Mouse (Mus musculus): ENCODE results near the gene Frmpd1.

DNA sequence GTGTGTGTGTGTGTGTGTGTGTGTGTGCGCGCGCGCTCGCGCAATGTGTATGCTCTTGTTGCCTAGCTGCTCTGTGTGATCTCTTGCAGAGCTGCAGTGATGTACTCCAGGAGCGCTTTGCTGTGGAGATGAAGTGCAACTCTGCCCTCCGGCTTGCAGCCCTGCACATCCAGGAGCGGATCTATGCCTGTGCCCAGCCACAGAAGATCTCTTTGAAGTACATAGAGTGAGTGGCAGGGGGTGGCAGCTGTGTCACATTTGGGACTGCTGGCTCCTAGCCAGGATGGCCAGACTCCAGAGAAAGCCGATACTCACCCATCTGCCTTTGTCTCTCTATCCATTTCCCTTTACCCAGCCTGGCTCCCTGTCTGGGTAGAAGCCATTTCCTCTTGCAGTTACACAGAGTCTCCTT is 86.4 kb downstream of the Frmpd1 start:
- TF ChIP-seq CTCF (conservative IDR thresholded peaks at IDR 0.05; ENCODE audit: low read length): no peak
- no peak for TF ChIP-seq NANOG (IDR thresholded peaks at IDR 0.05; ENCODE audit: borderline replicate concordance, low read length)
- TF ChIP-seq POU5F1 (IDR thresholded peaks at IDR 0.05; ENCODE audit: borderline replicate concordance, low read length): no peak

All from E14TG2a.4 (cell line).